Mouse (Mus musculus) heart, adult 2 months (tissue): ENCODE data around the gene Slamf1.
A peak's percentile ranks its signal among the peaks of the same experiment; 100 is the strongest.

Experiments used
- CTCF ChIP-seq: fragments of 200-600 bp; IDR thresholded peaks from 2 replicates; pipeline ENCODE4 v1.8.1; 2022; ENCODE audit warnings: antibody characterized with exemption, mild to moderate bottlenecking, moderate library complexity
- POLR2A ChIP-seq: fragments of 200-500 bp; IDR thresholded peaks from 2 replicates; pipeline ENCODE4 v1.6.1; 2011; ENCODE audit warnings: mild to moderate bottlenecking, low read depth, low read length, control low read depth; ENCODE audit not compliant: insufficient read depth

DNA sequence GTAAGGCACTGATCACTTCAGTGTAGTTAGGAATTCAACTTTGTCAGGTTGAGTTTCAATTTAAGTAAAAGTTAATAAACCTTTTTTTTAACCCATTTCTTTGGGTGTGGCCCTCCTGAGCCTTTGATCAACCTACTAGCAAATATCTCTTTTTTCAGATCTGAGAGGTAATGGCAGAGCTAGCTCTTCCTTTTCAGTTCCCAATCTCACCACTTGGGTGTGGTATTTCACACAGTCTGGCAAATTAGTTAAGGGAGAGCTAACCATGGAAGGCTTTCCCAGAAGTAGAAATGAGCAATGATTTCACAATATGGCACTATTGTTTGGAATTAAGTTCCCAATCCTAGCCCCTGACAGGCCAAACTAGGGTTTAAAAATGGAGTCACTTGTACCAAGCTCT is 59.2 kb downstream of the Slamf1 start:
- TF ChIP-seq POLR2A, result no peak
- TF ChIP-seq CTCF, result peak; percentile 62
